Mouse (Mus musculus) right cerebral cortex, postnatal 36 days (tissue): ENCODE measurements at regions not wholly inside any gene's neighbourhood (a gene's known extent, or its start where the extent isn't known, plus 50 kb on each side); places are given as distances from the start of the nearest gene placed in this dataset.

Experiments
- DNase-seq, 2 experiments: peaks; one replicate each; pipeline ENCODE4 v3.0.0; 2022; ENCODE audit warnings: low spot score in 2 of 2, mixed read lengths in 1 of 2

DNA sequence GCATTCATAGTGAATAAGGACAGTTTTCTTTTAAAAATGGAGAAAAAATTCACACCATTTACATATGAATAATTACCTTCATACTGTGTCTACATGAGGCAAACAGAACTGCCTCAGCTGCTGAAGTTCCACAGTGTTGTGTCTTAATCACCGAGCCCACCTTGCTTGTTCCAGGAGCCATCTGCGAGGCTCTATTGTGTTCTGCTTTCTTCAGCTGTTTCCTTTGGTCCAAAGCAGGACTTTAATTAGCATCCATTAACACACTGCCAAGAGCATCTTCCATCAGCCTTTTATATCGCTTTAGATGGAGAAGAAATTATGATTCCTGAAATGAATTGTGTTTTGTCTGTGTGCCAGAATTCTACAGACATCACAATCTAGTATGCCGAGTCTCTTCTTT is 3423.1 kb upstream of the Lrrc6 start:
- DNase-seq: peak; percentile 3 to 11

DNA sequence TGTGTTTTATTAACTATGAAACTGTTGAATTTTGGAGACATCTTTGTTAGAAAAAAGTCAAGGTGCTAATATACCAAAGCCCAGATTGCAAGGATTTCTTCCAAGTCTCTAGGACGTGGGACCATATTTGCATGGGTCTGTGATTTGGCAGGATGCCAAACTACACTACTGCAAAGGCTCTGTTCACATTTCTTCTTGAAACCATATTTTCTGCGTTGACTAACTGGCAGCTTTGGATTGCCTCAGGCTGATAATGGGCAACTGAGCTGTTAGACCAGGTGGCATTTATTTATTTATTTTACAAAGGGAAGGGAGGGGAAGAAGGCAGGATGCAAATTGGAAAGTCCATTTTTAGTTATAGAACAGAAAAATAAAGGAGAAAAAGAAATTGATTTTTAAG is 3422.6 kb upstream of the Lrrc6 start:
- no peak for DNase-seq

DNA sequence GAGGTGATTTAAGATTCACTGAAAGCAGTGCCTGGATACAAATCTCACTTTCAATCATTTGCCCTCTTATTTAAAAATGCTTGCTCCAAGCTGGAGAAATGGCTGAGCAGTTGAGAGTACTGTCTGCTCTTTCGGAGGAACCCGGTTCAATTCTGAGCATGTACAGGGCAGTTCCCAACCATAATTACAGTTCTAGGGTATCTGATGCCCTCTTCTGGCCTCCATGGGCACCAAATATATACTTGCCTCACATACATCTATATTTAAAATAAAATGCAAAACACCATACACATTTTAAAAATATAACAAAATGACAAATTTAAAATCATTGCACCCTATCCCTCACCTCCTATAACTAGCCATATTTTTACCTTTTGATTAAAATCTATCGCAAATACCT is 3421.5 kb upstream of the Lrrc6 start:
- DNase-seq: peak in 1 of 2 experiments; percentile 4

- no peak for DNase-seq
These were observed 3385.1 kb upstream of the Lrrc6 start for GRCm38 (mm10) chr15:69885764-69886163.

- DNase-seq: no peak
These were observed 3377.8 kb upstream of the Lrrc6 start for GRCm38 (mm10) chr15:69878511-69878910.

GRCm38 (mm10) chr15:69853521-69853920 is 3352.8 kb upstream of the Lrrc6 start:
- DNase-seq: no peak

DNA sequence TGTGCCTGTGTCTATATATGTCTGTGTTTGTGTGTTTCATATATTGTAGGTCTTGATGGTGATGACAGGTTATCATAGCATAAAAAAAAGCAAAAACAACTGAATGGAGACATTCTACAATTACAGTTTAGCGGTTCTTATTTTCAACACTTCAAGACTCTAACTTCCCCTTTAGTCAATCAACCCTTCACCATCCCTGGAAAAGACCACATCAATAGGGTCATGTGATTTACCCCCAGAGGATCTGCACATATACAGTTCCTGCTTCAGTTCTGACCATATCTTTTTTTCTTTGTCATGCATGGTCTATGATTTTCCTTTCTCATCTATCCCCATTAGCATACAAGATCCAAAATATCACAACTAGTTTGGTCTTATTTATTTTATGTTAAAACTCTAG is 3348.9 kb upstream of the Lrrc6 start:
- no peak for DNase-seq
